Mouse (Mus musculus): ENCODE data around the gene Tfeb. TPM values are rescaled to one million over a fixed set of nuclear protein-coding genes. Genes with fewer than 3 reads are reported as not detected.

The Tfeb gene
- 18.6 and 22.1 TPM in 2 replicates for polyA plus RNA-seq (2012; rRNA removed)

GRCm38 (mm10) chr17:47736856-47737255, at the start of gene Tfeb:
TSS of gene Tfeb (plus strand) at chr17:47737030.
- DNase-seq (ENCODE audit: low read depth): no peak

GRCm38 (mm10) chr17:47687409-47688343, 49.2 kb upstream of the Tfeb start:
- peak; percentile 57 for DNase-seq (ENCODE audit: low read depth)

- no peak for DNase-seq (ENCODE audit: low read depth)
These were observed 48.6 kb upstream of the Tfeb start, which contains the start of gene Tomm6 for GRCm38 (mm10) chr17:47688344-47688607. TSS of gene Tomm6 (minus strand) at chr17:47688386.

- DNase-seq (ENCODE audit: low read depth): no peak
These were observed 47.9 kb upstream of the Tfeb start, which contains the start of gene Frs3 for GRCm38 (mm10) chr17:47688608-47689575. TSS of gene Frs3 (plus strand) at chr17:47689030.

GRCm38 (mm10) chr17:47689894-47690293, 46.9 kb upstream of the Tfeb start:
- DNase-seq (ENCODE audit: low read depth): no peak

- no peak for DNase-seq (ENCODE audit: low read depth)
These were observed 45.2 kb upstream of the Tfeb start for GRCm38 (mm10) chr17:47691650-47692049.

GRCm38 (mm10) chr17:47693671-47694441, 43.0 kb upstream of the Tfeb start:
- DNase-seq (ENCODE audit: low read depth): no peak

GRCm38 (mm10) chr17:47694442-47694502, 42.6 kb upstream of the Tfeb start, which contains the start of gene Gm21981:
TSS of gene Gm21981 (minus strand) at chr17:47694455.
- DNase-seq (ENCODE audit: low read depth): no peak

- no peak for DNase-seq (ENCODE audit: low read depth)
These were observed 42.1 kb upstream of the Tfeb start, which contains the start of gene Prickle4 for GRCm38 (mm10) chr17:47694503-47695336. TSS of gene Prickle4 (minus strand) at chr17:47694736.

GRCm38 (mm10) chr17:47695337-47695710, 41.5 kb upstream of the Tfeb start:
- DNase-seq (ENCODE audit: low read depth): no peak

GRCm38 (mm10) chr17:47698156-47698555, 38.7 kb upstream of the Tfeb start:
- DNase-seq (ENCODE audit: low read depth): no peak

- DNase-seq (ENCODE audit: low read depth): no peak
These were observed 37.8 kb upstream of the Tfeb start for GRCm38 (mm10) chr17:47699055-47699454.

- DNase-seq (ENCODE audit: low read depth): no peak
These were observed 35.0 kb upstream of the Tfeb start for GRCm38 (mm10) chr17:47701793-47702192.

- DNase-seq (ENCODE audit: low read depth): no peak
These were observed 34.1 kb upstream of the Tfeb start for GRCm38 (mm10) chr17:47702548-47703345.

GRCm38 (mm10) chr17:47703556-47703955, 33.3 kb upstream of the Tfeb start:
- no peak for DNase-seq (ENCODE audit: low read depth)

GRCm38 (mm10) chr17:47704692-47705091, 32.1 kb upstream of the Tfeb start:
- no peak for DNase-seq (ENCODE audit: low read depth)

GRCm38 (mm10) chr17:47706196-47706595, 30.6 kb upstream of the Tfeb start:
- no peak for DNase-seq (ENCODE audit: low read depth)

GRCm38 (mm10) chr17:47707961-47708360, 28.9 kb upstream of the Tfeb start:
- DNase-seq (ENCODE audit: low read depth): no peak

- no peak for DNase-seq (ENCODE audit: low read depth)
These were observed 27.9 kb upstream of the Tfeb start for GRCm38 (mm10) chr17:47708972-47709371.

GRCm38 (mm10) chr17:47710036-47710435, 26.8 kb upstream of the Tfeb start:
- no peak for DNase-seq (ENCODE audit: low read depth)

Measured in gonadal fat pad, adult 2 months (tissue).